8 mouse cellular contexts compared by ENCODE assay signal in genomic region chr5:119680329-119681010, GRCm38 (mm10). TPM values are rescaled to one million over a fixed set of nuclear protein-coding genes. Genes with fewer than 3 reads are reported as not detected.
DNase-seq lines count a peak whose midpoint lies in the region; ATAC-seq and TF ChIP-seq lines count a peak whose summit lies in the region.

No protein-coding gene starts in this region.

- no peaks in the 10 kb centered on the region for H3K36me3 ChIP-seq in forebrain, embryonic 12.5 days (replicated peaks)
- no peaks in the 10 kb centered on the region for H3K36me3 ChIP-seq in forebrain, embryonic 15.5 days
- no peaks in the 10 kb centered on the region for H3K36me3 ChIP-seq in midbrain, embryonic 13.5 days
- no peaks in the 10 kb centered on the region for H3K36me3 ChIP-seq in midbrain, embryonic 14.5 days (ENCODE audit: control insufficient read depth, insufficient read depth, low read length)
- peaks cover 75% of the 10 kb centered on the region for H3K36me3 ChIP-seq in limb, embryonic 10.5 days
- H3K36me3 ChIP-seq in small intestine, adult 2 months (ENCODE audit: control insufficient read depth, insufficient read depth, low read length): peaks cover 81% of the 10 kb centered on the region

- peaks cover 5% of the 10 kb centered on the region; the same call in 1 of the 2 replicates for H3K4me1 ChIP-seq in forebrain, embryonic 12.5 days
- peaks cover 5% of the 10 kb centered on the region; the same call in 1 of the 2 replicates for H3K4me1 ChIP-seq in forebrain, embryonic 15.5 days
- H3K4me1 ChIP-seq in midbrain, embryonic 13.5 days (replicated peaks): peaks cover 6% of the 10 kb centered on the region; the same call in 1 of the 2 replicates
- no peaks in the 10 kb centered on the region for H3K4me1 ChIP-seq in midbrain, embryonic 14.5 days (ENCODE audit: control insufficient read depth, insufficient read depth, low read length)
- H3K4me1 ChIP-seq in limb, embryonic 10.5 days: peaks cover 71% of the 10 kb centered on the region
- peaks cover 11% of the 10 kb centered on the region for H3K4me1 ChIP-seq in small intestine, adult 2 months (ENCODE audit: control insufficient read depth, insufficient read depth, insufficient read length, low read length)

- H3K4me3 ChIP-seq in forebrain, embryonic 12.5 days (replicated peaks): peak overlapping the region; percentile 21
- no peak overlapping the region for H3K4me3 ChIP-seq in forebrain, embryonic 15.5 days
- peak overlapping the region; percentile 6 for H3K4me3 ChIP-seq in midbrain, embryonic 13.5 days (replicated peaks)
- H3K4me3 ChIP-seq in midbrain, embryonic 14.5 days (replicated peaks; ENCODE audit: low read depth, low read length): no peak overlapping the region
- H3K4me3 ChIP-seq in limb, embryonic 10.5 days: peak overlapping the region; percentile 51
- H3K4me3 ChIP-seq in small intestine, adult 2 months (ENCODE audit: low read depth, low read length): peak overlapping the region; percentile 39

- no peak overlapping the region for H3K27ac ChIP-seq in forebrain, embryonic 12.5 days
- H3K27ac ChIP-seq in forebrain, embryonic 15.5 days (replicated peaks): no peak overlapping the region
- H3K27ac ChIP-seq in midbrain, embryonic 13.5 days: no peak overlapping the region
- H3K27ac ChIP-seq in midbrain, embryonic 14.5 days (replicated peaks; ENCODE audit: low read depth, low read length): no peak overlapping the region
- peak overlapping the region; percentile 81 for H3K27ac ChIP-seq in limb, embryonic 10.5 days
- H3K27ac ChIP-seq in small intestine, adult 2 months (ENCODE audit: insufficient read depth, low read depth, low read length): no peak overlapping the region

- DNase-seq in midbrain, embryonic 14.5 days: no peak
- peak; percentile 76 for DNase-seq in limb, embryonic 10.5 days (ENCODE audit: low spot score)
- DNase-seq in cerebellum, adult 9-10 months: no peak
- DNase-seq in cerebellum, adult 11-12 months: no peak

- H3K4me2 ChIP-seq in forebrain, embryonic 12.5 days: no peak overlapping the region
- H3K4me2 ChIP-seq in forebrain, embryonic 15.5 days (replicated peaks): no peak overlapping the region
- no peak overlapping the region for H3K4me2 ChIP-seq in midbrain, embryonic 13.5 days (replicated peaks)
- no peak overlapping the region for H3K4me2 ChIP-seq in midbrain, embryonic 14.5 days (ENCODE audit: low read length)

- under 1% methylated on average over 62 of the region's 62 CpGs for WGBS in forebrain, embryonic 12.5 days
- 1% methylated on average over 60 of the region's 62 CpGs for WGBS in forebrain, embryonic 15.5 days
- WGBS in midbrain, embryonic 13.5 days: 1% methylated on average over 56 of the region's 62 CpGs
- WGBS in midbrain, embryonic 14.5 days: under 1% methylated on average over 62 of the region's 62 CpGs
- WGBS in limb, embryonic 10.5 days: 10% methylated on average over 62 of the region's 62 CpGs
- WGBS in small intestine, adult 2 months: 67% methylated on average over 62 of the region's 62 CpGs

- TF ChIP-seq CTCF in small intestine, adult 2 months (IDR thresholded peaks at IDR 0.05; ENCODE audit: extremely low read depth, insufficient read length, insufficient replicate concordance, low read depth, low read length): no peak

- no peaks in the 10 kb centered on the region for H3K9me3 ChIP-seq in forebrain, embryonic 12.5 days
- no peaks in the 10 kb centered on the region for H3K9me3 ChIP-seq in forebrain, embryonic 15.5 days
- no peaks in the 10 kb centered on the region for H3K9me3 ChIP-seq in midbrain, embryonic 13.5 days
- no peaks in the 10 kb centered on the region for H3K9me3 ChIP-seq in midbrain, embryonic 14.5 days (ENCODE audit: control insufficient read depth, low read length)
- no peaks in the 10 kb centered on the region for H3K9me3 ChIP-seq in limb, embryonic 10.5 days (replicated peaks)

- H3K9ac ChIP-seq in forebrain, embryonic 12.5 days: no peak overlapping the region
- H3K9ac ChIP-seq in forebrain, embryonic 15.5 days (replicated peaks): no peak overlapping the region
- H3K9ac ChIP-seq in midbrain, embryonic 13.5 days (replicated peaks): no peak overlapping the region
- H3K9ac ChIP-seq in midbrain, embryonic 14.5 days (replicated peaks; ENCODE audit: low read length): no peak overlapping the region

- no peak for ATAC-seq in forebrain, embryonic 12.5 days (ENCODE audit: low FRiP score)
- ATAC-seq in forebrain, embryonic 15.5 days (replicated peaks): no peak
- ATAC-seq in midbrain, embryonic 13.5 days: peak; percentile 14; the same call in 1 of the 2 replicates
- no peak for ATAC-seq in midbrain, embryonic 14.5 days (ENCODE audit: low FRiP score, low TSS enrichment)

- peaks cover 94% of the 10 kb centered on the region for H3K27me3 ChIP-seq in forebrain, embryonic 12.5 days
- peaks cover 94% of the 10 kb centered on the region for H3K27me3 ChIP-seq in forebrain, embryonic 15.5 days
- peaks cover 98% of the 10 kb centered on the region for H3K27me3 ChIP-seq in midbrain, embryonic 13.5 days
- peaks cover 93% of the 10 kb centered on the region for H3K27me3 ChIP-seq in midbrain, embryonic 14.5 days (ENCODE audit: control insufficient read depth, insufficient read depth, low read length)
- H3K27me3 ChIP-seq in limb, embryonic 10.5 days (ENCODE audit: low read depth, poor library complexity, severe bottlenecking): peaks cover 92% of the 10 kb centered on the region
- no peaks in the 10 kb centered on the region for H3K27me3 ChIP-seq in small intestine, adult 2 months (ENCODE audit: control insufficient read depth, insufficient read depth, low read length)

- no peak for TF ChIP-seq POLR2A in small intestine, adult 2 months (IDR thresholded peaks at IDR 0.05; ENCODE audit: low read depth, low read length)

RNA-seq across cellular contexts. Expression of gene Tbx3, which starts 10.0 kb away (rescaled TPM):
- 1.7 and 2.3 TPM in 2 replicates for polyA plus RNA-seq in forebrain, embryonic 12.5 days (2016; fragmentation: Nextera tagmentation; extraction: Ambion mirVana)
- polyA plus RNA-seq in forebrain, embryonic 15.5 days (2015; fragmentation: Nextera tagmentation; extraction: Ambion mirVana): 1.7 and 2.4 TPM in 2 replicates
- 1.6 and 2.3 TPM in 2 replicates for polyA plus RNA-seq in midbrain, embryonic 13.5 days (2015; fragmentation: Nextera tagmentation; extraction: Ambion mirVana)
- 0.39 and 2.4 TPM in 2 replicates for polyA plus RNA-seq in midbrain, embryonic 14.5 days (2014; fragmentation: Nextera tagmentation; extraction: Ambion mirVana)
- 50.1 and 55.3 TPM in 2 replicates for polyA plus RNA-seq in limb, embryonic 10.5 days (2016; fragmentation: Nextera tagmentation; extraction: Ambion mirVana)
- polyA plus RNA-seq in small intestine, adult 2 months (2012; rRNA removed): 251 and 672 TPM in 2 replicates

Comparison
In these comparisons a context has a peak if more than half of its experiments do, and no peak if none do; other contexts are left out.
1. H3K4me3 ChIP-seq: peak in forebrain, embryonic 12.5 days (single experiment), midbrain, embryonic 13.5 days (single experiment), limb, embryonic 10.5 days (single experiment) and small intestine, adult 2 months (single experiment); none in forebrain, embryonic 15.5 days (single experiment) and midbrain, embryonic 14.5 days (single experiment).
2. RNA of gene Tbx3, which starts 10.0 kb away (polyA plus RNA-seq): 251 to 672 TPM in small intestine, adult 2 months and 50.1 to 55.3 TPM in limb, embryonic 10.5 days; 1.7 to 2.4 TPM in forebrain, embryonic 15.5 days, 0.39 to 2.4 TPM in midbrain, embryonic 14.5 days, 1.7 to 2.3 TPM in forebrain, embryonic 12.5 days and 1.6 to 2.3 TPM in midbrain, embryonic 13.5 days; every median in the first group is over 10 times any median in the second.